Mouse (Mus musculus) yolk sac, embryonic 10.5 days (tissue): ENCODE data around the gene Pde4c.
A peak's percentile ranks its signal among the peaks of the same experiment; 100 is the strongest.

ENCODE experiments used
- DNase-seq: peaks from one replicate; pipeline ENCODE4 v3.0.0-alpha.2; 2017; ENCODE audit warnings: low spot score

The Pde4c gene

DNA sequence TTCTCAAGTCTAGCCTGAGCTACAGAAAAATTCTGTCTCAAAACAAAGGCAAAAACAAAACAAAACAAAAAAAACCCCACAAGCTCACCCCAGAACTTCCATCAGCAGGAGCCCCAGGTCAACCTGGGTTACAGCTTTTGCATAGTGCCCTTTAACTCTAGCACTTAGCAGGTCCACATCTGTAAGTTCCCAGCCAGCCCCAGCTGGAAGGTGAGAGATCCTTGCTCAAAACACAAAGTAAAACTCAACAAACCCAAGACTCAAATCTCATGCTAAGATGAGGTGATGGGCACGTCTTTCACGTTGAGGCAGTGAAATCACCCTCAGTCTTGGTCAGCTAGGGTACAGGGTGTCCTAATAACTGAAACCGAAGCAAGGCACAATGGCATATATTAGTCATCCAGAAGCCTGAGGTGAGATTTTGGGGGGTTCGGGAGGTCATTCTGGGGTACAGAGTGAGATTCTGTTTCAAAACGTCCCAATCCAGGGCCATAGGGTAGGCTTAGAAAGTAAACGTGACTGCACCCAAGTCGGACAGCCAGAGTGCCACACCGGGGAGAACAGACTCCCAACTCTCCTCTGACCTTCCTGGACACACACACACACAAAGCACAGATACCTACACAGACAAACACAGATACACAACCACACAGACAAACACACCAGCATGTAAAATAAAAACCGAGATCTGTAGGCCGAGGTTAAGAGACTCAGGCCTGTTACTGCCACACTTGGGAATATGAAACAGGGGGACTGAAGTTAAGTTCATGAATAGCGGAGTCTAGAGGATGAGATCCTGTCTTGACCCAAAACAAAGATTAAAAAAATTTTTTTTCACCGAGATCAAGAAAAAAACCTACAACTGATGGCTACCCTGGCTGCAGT lies 25.9 kb upstream of the Pde4c start:
- no peak for DNase-seq

DNA sequence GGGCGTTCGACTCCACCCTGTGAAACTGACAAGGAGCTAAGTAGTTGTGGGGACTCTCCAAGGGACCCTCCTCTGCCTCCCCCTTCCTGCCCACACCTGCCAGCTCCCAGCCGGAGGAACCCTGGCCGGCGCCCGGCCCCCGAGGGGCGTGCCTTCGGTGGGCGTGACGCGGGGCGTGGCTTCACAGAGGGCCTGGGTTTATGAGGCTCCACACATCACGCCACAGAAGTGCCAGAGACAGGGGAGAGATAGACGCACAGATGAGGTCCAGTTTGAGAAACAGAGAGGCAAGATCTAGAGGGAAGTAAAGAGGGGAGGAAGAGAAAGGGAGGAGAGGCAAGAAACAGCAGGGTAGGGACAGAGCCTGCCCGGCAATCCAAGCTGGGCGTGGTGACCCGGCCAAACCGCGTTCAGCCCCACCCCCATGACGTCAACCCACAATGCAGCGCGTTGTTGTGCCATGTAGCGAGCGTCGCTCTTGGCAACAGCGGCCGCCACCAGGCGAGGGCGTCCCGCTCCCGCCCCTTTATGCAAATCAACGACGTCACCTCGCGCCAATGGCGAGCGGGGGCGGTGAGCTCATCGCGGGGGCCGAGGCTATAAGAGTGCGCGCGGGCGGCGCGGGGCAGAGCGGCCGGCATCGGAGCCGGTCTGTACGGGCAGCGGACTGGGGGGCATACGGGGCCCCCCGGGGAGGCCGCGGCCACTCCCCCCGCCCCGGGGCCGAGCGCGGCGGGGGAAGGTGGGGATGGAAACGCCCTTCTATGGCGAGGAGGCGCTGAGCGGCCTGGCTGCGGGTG lies 25.0 kb upstream of the Pde4c start, which contains the start of gene Jund:
Jund (plus strand) TSS at position 640 of the 800 bp plus-strand sequence.
- peak; percentile 98 for DNase-seq

- DNase-seq, result no peak
These were observed 24.2 kb upstream of the Pde4c start for GRCm38 (mm10) chr8:70699116-70699833.

GRCm38 (mm10) chr8:70699834-70700554 lies 23.5 kb upstream of the Pde4c start:
- DNase-seq, result peak; percentile 79

DNA sequence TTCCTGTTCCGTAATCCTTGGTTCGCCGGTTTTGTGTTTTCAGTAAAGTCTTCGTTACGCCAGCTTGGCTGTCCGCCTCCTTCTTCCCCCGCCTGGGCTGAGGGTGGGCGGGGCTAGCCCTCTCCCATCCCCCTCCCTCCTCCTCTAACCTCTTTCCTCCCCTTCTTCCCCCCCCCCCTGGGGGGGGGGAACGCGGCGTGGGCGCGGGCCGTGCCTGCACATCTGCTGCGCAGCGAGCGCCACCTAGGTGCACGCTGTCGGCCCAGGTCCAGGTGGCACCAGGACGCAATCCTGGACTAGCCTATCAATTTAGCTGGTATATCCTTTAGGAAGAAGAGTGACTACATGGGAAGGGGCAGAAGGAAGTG lies 23.0 kb upstream of the Pde4c start:
- DNase-seq, result peak; percentile 93

GRCm38 (mm10) chr8:70701048-70701981 lies 22.2 kb upstream of the Pde4c start:
- no peak for DNase-seq

GRCm38 (mm10) chr8:70701982-70702841 lies 21.3 kb upstream of the Pde4c start:
- DNase-seq, result no peak

DNA sequence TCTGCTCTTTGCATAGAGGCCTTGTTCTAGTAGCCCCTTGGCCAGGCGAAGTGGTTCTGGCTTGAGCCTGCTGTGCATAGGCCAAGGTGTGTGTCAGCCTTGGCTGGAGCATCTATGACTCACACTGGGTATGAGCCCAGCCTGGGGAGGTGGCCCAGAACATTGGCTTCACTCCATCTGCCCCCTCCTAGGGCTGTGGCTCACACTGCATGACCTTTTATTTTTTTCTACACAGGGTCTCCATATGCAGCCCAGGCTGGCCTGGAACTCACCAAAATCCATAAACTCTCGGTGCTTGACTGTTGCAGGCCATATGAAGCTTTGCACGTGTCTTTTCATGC lies 20.7 kb upstream of the Pde4c start:
- no peak for DNase-seq

DNA sequence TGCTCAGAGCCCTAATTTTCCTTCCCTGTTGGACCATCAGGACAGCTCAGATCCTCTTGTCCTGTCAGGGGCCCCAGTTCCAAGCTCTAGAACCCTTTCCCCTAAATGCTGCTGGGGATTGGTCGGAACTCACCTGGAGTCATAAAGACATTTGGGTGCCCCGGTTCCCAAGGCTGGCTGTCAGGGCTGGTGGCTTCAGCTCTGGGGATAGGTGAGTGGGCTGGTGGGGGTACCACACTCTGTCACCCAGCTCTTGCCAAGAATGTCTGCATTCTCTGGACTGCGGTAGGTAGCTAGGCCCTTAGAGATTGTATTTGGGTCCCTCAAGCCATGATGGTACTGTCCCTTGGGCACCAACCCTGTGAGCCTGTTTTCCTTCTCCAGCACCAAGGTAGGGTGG lies 20.2 kb upstream of the Pde4c start, which contains the start of gene Iqcn:
Iqcn (plus strand) TSS at position 171 of the 400 bp plus-strand sequence.
- DNase-seq, result no peak

GRCm38 (mm10) chr8:70708281-70708680 lies 15.2 kb upstream of the Pde4c start:
- DNase-seq, result no peak

GRCm38 (mm10) chr8:70709794-70710193 lies 13.7 kb upstream of the Pde4c start:
- DNase-seq, result no peak

DNA sequence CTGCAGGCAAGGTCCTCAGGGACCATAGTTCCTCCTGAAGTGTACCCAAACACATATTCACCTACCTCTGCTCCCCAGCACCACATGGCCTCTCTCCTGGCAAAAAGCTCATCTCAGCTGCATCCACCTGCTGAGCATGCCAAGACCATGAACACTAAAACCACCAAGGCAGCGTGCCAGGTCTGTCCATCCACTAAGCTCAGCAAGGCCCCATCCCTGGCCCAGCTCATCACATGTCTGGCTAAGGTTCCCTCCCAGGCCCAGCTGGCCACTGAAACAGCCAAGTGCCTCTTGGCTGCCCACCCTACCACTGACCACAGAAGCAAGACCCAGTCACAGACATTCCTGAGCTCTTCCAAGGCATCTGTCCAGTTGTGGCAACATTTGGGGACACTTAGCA lies 13.2 kb upstream of the Pde4c start:
- no peak for DNase-seq

DNA sequence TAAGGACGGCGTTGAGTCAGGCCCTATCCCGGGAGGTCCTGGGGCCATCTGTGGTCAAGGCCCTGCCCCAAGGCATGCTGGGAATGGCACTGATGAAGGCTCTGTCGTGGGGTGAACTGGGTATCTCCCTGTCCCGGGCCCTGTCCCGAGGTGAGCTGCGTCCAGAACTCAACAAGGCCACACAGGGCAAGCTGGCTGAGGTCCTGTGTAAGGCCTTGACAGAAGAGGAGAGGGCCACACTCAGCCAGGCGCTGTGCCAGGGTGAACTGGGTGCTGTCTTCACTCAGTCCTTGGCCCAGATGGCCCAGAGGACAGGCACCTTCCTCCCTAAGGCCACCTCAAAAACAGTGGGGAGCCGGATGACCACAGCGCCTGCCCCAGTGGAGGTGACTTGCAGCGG lies 12.5 kb upstream of the Pde4c start:
- no peak for DNase-seq

DNA sequence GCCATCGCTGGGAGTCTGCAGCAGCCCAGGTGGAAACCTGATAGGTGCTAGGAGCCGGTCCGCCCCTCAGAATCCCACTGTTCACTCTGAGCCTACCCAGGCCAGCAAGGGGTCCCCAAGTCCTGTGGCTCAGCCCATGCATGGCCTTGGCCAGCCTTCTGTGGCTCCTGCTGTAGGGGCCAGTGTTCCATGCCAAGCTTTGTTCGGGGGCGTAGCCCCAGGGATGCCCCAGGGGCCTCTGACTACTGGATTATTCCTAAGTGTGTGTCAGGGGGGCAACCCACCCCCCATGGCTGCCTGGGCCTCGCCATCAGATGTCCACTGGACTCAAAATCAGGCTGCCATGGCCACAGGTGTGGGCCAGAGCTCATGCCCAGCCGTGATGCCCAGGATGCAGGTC lies 9.5 kb upstream of the Pde4c start:
- DNase-seq, result no peak

GRCm38 (mm10) chr8:70715086-70715485 lies 8.4 kb upstream of the Pde4c start:
- no peak for DNase-seq

GRCm38 (mm10) chr8:70716521-70717400 lies 6.8 kb upstream of the Pde4c start:
- DNase-seq, result no peak

- DNase-seq, result no peak
These were observed 5.2 kb upstream of the Pde4c start, which contains the start of gene Gm3336 for GRCm38 (mm10) chr8:70718297-70718696. Gene Gm3336 (plus strand): TSS chr8:70718543.

GRCm38 (mm10) chr8:70719796-70720270 lies 3.7 kb upstream of the Pde4c start:
- DNase-seq, result no peak
